Mouse (Mus musculus) left cerebral cortex, adult 18-20 months (tissue): Measurements from ENCODE around the gene Amz1. TPM values are rescaled to one million over a fixed set of nuclear protein-coding genes. Genes with fewer than 3 reads are reported as not detected.

Experiments used
- DNase-seq, 2 experiments: peaks; one replicate each; pipeline ENCODE4 v3.0.0; 2021 to 2022; ENCODE audit warnings: low spot score in 2 of 2, mixed read lengths in 1 of 2
- long read RNA-seq, 2 experiments: library from polyadenylated mRNA; stranded (forward); transcript quantifications; one replicate each; pipeline ENCODE4 v2.0.0; 2021
- total RNA-seq, 2 experiments: library from RNA; stranded (reverse); gene quantifications; 2 replicates each; pipeline ENCODE4 v1.2.3; 2021

The Amz1 gene
- total RNA-seq, result 10 to 100 TPM; 17.7 to 22.3 TPM
- long read RNA-seq, experiment 1, full-length matches to known transcripts, result 4 of 20 reads
- long read RNA-seq, experiment 1, partial matches to known transcripts, result 6 of 20 reads
- long read RNA-seq, experiment 1, other reads (novel, unspliced or antisense), result 10 of 20 reads
- long read RNA-seq, experiment 2, full-length matches to known transcripts, result 5 of 11 reads
- long read RNA-seq, experiment 2, partial matches to known transcripts, result 2 of 11 reads
- long read RNA-seq, experiment 2, other reads (novel, unspliced or antisense), result 4 of 11 reads

DNA sequence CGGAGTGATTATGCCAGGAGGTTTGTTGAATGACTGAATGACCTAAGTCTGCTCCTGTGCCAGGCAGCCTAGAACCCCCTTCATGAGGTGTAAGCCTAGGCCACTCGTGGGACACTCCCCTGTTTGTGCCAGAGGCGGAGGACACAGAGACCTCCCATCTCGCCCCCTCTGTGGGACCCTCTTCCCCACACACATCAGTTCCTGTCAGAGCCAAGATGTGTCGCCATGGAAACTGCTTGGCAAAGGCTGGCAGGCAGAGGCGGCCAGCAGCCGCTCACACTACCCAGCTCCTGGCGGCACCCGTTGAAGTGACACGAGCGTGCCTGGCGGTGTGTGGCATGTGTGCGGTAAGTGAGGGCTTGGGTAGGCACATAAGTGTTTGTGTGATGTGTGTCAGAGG, at the start of gene Amz1:
Gene Amz1 (plus strand): TSS at position 306 of the 400 bp plus-strand sequence.
- peak; percentile 59 to 68 for DNase-seq

DNA sequence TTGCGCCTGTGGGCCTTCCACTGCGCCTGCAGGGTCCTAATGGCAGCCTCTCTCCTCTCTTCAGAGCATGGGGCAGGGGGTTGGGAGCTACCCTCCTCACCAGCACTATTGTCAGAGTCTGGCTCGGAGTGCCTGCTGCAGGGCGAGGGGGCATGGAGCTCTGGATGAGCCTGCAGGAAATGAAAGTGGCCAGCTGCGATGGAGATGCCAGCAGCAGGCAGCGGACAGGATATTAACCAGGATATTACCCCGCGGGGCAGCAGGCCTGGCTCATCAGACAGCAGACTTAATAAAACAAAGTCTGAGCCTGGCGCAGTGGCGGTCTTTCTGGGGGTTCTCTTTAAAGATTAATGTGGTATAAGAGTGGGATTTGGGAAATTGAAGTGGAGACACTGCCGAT, 48.8 kb upstream of the Amz1 start:
- DNase-seq, result no peak

DNA sequence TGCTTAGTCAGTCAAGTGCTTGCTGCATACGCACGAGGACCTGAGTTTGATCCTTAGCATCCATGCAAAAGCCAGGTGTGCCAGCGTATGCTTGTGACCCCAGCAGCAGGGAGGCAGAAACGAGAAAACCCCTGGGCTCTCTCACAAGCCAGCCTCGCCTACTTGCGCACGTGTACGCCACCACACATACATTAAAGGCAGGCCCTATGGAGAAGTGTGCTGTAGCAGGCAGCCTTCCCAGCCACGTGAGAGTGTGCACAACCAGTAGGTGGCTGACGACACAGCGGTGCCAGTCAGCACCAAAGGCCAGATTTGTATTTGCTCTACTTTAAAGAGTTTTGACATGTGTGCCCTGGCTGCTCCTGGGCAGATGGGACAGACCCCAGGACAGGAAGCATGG, 48.3 kb upstream of the Amz1 start:
- DNase-seq, result peak; percentile 34 to 44

DNA sequence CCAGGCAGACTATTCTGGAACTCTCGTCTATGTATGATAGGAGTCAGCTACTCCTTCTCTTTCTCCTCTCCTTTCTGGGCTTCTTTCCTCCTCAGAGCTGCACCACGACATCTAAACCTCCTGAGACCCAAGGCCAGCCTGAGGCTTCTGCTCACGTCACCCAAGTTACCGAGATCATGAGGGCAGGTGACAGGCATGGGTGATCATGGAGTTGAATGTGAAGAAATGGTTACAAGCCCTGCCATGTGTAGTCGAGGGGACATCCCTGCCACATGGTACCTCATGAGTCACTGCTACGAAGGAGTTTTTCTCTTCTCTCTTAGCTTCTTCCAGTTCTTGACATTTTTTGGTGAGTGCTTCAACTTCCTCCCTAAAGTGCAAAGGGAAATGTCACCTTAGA, 46.8 kb upstream of the Amz1 start:
- no peak for DNase-seq

DNA sequence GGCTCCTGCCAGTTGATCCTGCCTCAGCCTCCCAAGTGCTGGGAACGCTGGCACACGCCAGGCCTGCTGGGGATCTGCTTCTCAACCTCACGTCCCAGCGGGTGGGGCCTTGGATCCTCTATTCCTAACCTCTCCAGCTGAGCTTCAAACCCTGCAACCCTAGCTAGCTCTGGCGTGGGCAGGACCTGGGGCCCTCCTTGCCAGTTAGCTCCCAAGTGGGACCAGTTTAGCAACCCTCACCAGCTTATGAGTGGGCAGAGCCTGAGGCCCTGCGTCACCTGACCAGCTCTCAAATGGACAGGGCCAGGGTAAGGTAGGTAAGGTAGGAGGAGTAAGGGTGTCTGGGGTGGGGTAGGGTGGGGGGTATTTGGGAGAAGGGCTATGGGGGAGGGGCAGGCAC, 43.9 kb upstream of the Amz1 start:
- DNase-seq, result no peak

DNA sequence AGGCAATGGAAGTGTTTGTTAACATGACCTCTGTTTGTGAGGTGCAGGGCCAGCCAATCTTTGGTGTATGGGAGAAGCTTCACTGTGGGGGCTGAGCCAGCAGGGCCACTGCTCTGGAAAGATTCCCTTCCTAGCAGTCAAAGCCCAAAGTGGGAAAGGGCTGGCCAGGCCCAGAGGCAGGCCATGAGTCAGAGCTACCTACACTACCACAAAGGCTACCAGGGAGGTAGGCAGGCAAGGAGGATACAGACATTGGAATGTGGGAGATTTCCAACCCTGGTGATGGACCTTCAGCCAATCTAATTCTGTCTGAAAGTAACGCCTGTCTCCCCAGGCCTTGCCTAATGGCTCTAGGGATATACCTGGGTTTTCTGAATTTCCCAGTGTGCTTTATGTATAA, 43.0 kb upstream of the Amz1 start:
- no peak for DNase-seq

DNA sequence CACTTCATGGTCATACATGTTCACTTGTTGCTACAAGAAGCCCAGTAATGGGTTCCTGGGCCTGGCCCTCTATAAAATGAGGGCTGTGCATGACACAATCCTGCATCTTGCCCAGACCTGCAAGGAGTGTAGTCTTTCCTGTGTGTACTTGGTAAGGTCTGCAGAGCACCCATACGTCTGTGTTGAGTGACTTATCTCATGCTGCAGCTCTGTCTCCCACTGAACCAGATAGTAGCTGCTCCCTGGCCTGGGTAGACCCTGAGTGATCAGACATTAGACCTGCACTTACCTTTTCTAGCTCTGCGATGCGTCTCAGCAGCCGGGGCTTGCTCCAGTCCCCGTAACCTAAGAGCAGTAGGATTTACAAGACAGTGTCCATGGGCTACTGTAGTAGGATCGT, 41.8 kb upstream of the Amz1 start:
- no peak for DNase-seq

DNA sequence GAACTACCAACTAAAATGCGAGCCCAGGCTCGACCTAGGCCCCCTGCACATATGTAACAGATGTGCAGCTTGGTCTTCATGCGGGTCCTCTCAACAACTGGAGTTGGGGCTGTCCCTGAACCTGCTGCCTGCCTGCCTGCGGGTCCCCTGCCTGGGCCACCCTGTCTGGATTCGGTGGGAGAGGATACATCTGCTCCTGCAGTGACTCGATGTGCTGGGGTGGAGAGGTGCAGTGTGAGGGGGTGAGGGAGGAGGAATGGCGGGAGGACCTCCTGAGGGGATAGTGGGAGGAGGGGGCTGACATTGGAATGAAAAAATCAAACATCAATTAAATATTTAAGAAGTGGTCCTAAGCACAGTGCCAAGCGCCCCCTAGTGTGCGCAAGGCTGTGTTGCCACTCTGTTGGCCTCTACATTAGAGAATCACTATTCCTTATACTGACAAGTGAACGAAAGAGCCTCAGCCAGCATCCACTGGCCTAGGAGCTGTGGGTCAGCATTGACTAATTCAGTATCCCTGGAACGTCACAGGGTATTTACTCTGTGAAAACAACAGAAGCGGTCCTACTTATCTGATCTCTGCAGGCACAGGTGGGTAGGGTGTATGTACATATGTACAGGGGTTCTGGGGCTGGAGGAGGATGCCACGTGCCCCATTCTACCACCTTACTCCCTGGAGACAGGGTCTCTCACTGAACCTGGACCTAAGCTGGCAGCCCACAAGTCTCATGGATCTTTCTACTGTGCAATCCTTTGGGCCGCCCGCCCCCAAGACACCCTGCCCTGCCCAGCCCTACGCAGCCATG, 39.4 kb upstream of the Amz1 start:
- peak in 1 of 2 experiments; percentile 44 for DNase-seq

DNA sequence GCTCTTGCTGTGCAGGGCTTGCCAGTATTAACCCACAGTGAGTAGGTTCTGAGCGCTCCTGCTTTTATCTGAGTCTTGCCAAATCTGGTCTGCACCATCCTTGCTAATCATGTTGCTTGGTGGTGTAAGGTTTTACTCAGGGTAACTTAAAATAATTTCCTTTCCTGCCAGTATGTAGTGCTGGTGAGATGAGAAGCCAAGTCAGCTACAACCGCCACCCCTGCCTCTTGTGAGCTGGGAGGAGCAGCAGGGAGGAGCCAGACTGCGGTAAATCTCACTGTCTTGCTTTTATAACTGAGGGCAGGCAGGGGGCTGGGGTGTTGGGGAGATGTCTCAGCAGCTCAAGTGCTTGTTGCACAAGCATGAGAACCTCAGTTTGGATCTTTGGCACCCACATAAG, 35.5 kb upstream of the Amz1 start:
- DNase-seq, result peak; percentile 46 to 47

DNA sequence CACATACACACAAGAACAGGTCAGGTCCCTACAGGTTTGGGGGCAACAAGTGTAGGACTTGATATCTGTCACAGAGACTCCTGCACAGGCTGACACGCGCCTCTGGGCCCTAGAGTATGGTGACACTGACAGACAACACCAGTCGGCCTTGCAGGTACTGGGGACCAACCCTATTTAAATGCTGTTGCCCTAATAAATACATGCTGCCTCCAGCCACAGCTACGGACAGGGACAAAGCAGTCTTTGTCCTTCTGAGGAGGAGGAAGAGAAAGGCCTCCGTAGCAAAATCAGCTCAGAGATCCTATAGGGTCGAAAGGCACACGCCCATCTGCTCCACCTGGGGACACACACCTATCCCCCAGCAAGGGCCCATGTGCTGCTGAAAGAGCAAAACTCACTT, 27.9 kb upstream of the Amz1 start:
- no peak for DNase-seq

DNA sequence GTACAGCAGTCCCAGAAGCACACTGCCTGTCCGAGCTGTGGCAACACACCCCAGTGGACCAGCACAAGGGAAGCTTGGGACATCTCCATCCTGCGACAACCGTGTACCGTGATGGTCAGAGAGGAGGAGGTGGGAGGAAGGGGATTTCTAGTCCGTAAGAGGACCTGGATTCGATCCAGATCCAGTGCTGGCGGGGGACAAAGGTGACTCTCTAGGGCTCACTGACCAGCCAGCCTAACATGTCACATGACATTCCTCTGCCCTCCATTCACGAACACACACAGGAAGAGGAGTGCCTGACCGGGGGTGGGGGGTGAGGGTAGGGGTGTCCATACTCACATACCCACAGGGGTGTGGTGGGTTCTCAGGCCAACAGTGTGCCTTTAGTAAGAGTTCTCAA, 24.2 kb upstream of the Amz1 start:
- DNase-seq, result no peak

DNA sequence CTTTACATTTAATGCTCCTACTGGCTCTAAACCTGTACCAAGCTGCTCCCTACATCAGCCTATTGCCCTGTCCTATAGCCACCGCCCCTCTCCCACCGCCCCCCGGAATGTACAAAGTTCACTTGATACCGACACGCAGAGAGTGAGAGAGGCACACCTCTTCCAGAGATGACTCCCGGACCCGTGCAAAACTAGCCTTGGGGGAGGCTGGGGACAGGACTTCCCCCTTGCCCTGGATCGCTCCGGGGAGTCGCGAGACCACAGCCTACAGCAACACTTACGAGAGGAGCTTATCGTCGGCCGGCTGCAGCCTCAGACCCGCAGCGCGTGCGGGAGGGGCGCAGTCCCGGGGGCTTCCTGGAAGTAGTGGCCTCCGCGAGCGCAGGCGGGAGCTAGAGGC, 22.3 kb upstream of the Amz1 start:
- no peak for DNase-seq

DNA sequence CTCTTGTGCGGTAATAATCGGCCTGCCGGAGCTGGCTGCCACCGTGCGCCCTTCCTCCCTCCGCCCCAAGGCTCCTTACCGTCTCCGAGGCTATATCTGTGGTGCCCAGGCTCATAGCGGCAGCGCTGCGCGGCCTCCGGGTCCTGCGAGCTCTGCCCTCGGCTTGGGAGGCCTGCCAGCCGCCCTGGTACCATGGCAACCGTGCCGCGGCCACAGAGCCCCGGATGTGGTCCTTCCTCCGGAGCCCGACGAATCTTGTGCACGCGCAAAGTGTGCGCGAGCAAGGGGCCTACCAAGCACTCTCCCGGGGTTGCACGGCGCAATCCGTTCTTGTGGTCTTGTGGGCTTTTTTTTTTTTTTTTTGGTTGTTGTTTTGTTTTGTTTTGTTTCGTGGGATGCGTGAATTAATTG, 21.8 kb upstream of the Amz1 start, which contains the start of gene Iqce:
Gene Iqce (minus strand): TSS at position 276 of the 411 bp plus-strand sequence.
- DNase-seq, result peak; percentile 95 to 96

DNA sequence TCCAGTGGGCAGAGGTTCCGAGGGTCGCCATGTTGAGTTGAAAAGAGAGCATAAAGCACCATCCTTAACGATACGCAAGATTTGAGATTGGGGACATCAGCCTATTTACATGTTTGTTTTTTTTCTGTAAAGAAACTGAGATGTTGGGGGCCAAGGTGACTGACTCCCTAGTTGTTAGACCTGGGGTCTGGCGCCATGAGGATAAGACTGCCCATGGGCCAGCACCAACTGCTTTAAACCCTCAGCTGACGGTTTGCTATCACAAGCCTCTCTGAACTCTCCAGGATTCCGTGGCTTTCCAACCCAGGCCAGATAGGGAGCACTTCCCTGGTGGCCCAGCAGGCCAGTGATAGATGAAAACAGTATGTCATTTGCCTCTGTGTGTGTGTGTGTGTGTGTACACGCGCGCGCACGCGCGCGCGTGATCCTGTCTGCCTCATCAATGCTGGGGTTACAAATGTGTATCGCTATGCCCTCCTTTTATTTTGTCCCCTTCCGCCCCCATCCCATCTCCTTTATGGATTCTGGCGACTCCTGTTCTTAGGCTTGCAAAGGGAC, 21.2 kb upstream of the Amz1 start:
- DNase-seq, result no peak

DNA sequence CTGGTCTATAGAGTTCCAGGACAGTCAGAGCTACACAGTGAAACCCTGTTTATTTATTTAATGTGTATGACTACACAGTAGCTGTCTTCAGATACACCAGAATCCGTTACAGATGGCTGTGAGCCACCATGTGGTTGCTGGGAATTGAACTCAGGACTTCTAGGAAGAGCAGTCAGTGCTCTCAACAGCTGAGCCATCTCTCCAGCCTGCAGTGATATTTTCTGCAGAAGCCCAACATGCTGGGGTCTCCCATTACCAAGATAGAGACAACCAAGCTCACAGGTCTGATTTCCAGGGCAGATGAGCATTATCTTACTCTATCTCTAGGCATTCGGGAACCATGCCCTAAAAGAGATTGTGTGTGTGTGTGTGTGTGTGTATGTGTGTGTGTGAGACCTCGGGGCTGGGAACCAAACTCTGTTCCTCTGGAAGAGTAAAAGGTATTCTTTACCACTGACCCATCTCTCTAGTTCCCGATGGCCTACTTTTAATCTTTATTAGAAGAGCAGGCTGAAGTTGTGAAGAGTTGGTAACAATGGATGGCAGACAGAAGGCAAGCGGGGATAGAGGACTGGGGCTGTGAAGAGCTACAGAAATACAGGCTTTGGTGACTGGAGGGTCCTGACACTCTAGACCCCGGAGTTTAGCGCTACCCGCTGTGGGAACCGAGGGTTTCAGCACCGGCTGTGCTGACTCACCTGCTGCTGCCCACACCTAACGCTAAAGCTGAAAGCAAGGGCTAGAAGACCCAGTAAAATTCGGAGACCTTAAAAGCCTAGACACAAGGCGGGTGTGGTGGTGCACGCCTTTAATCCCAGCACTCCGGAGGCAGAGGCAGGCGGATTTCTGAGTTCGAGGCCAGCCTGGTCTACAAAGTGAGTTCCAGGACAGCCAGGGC, 20.2 kb upstream of the Amz1 start:
- no peak for DNase-seq

DNA sequence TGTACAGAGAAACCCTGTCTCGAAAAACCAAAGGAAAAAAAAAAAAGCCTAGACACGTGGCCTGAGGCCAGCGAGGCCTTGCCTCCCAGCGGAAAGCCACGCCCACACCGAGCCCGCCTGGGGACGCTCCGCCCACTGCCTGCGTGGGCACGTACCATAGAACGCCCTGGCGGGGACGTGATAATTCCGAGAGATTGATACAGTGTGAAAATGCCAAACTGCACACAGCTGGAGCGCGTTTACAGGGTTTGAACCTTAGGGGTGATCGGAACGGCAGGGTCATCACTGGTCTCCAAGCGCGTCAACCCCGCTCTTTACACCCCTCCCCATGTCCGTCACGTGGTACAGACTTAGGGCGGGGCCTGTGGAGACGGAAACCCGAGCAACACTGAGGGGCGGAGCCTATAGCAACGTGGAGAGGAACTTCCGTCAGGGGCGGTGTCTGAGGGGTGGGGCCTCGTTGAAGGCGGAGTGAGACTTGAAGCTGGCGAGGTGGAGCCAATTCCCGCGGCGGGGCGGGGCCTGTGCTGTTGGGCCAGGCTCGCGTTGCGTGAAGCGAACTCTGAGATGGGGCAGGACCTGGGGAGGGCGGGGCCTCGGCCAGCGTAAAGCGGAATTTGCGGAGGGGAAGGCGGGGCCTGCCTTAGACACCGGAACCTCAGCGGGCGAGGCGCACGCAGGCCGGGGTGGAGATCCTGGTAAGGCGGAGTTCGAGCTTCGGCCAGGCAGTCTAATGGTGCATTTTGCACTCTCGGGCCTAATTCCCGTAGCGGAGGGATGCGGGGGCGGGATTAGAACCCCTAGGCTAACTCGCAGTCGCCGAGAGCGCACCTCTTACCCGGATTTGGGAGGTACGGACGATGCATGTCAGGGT, 19.3 kb upstream of the Amz1 start, which contains the start of gene Brat1:
Gene Brat1 (plus strand): TSS at position 634 of the 874 bp plus-strand sequence.
- DNase-seq, result peak; percentile 99 to 100

DNA sequence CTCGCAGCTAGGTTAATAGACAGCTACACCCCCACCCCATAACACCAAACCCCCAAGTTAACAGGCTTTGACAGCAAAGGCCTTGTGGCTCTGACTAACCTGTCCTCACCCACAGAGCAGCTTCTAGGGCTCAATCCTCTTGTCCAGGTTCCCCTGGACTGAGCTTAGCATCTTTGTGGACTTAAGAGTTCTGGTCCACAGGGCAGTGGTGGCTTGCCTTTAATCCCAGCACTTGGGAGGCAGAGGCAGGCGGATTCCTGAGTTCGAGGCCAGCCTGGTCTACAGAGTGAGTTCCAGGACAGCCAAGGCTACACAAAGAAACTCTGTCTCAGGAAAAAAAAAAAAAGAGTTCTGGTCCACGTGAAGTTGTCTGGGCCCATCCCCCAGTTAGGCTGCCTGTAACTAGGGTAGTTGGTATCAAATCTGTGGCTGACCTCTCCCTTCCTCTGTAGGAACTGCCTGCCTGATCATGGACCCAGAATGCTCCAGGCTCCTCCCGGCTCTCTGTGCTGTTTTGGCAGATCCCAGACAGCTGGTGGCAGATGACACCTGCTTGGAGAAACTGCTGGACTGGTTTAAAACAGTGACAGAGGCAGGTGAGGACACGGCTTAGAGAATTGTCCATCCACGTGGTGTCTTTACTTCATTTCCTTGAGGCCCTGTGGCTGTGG, 18.3 kb upstream of the Amz1 start:
- no peak for DNase-seq

DNA sequence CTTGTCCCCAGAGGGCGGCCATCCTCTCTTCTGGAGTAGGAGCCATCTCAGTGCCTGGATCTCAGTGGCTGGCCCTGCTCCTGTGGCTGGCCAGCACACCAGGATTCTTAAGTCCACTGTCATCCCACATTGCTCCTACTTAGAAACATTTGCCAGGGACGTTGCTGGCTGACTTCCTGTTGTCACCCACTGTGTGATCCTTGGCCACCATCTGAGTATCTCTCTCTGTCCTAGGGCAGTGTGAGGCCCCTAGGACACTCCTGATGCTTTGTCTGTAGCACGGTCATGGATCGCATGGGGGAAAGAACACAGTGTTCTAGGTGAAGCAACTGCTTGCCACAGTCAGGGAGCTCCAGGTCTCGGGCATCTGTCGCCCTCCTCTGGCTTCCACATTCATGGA, 13.6 kb upstream of the Amz1 start:
- no peak for DNase-seq

DNA sequence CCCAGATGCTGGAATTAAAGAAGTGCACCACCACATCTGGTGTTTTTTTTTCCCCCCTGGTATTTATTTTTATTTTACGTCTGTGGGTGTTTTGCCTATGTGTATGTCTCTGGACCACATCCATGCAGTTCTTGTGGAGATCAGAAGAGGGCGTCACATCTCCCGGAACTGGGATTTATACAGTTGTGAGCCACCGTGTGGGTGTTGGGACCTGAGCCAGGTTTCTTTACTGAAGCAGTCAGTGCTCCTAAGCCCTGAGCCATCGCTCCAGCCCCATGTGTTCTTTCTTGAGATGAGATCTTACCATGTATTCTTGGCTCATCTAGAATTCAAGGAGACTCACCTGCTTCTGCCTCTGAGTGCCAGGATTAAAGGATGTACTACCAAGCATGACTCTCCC, 12.9 kb upstream of the Amz1 start:
- DNase-seq, result no peak

DNA sequence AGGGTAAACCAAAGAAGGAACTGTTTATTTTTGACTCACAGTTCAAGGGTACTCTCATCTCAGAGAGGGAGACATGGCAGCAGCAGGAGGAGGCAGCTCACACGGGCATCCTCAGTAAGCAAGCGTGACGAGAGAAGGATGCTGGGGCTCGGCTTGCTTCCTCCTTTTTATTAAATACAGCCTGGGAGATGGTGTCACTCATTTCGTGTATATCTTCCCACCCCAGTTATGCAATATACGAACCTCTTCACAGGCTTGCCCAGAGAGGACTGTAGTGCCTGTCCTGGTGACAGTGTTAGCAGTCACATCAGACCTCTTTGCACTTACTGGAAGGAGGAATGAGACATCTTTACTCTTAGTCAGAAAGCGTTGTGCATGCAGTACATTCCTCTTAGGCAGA, 3.2 kb upstream of the Amz1 start:
- no peak for DNase-seq
